Mouse (Mus musculus) hindbrain, embryonic 16.5 days (tissue): ENCODE data around the gene Erich6. TPM values are rescaled to one million over a fixed set of nuclear protein-coding genes. Genes with fewer than 3 reads are reported as not detected.

Source experiments
- ATAC-seq: fragments of 200-750 bp; cut with Nextera tagmentation; 2 replicates; pipeline ENCODE4 v1.8.0; 2017; ENCODE audit warnings: moderate TSS enrichment, moderate library complexity
- H3K27ac ChIP-seq: fragments of 300-500 bp; sonication (generic); 2 replicates; pipeline ENCODE4 v1.5.1; 2014; ENCODE audit warnings: low read depth, mild to moderate bottlenecking, control low read depth, low read length, moderate library complexity
- H3K27me3 ChIP-seq: fragments of 300-500 bp; sonication (generic); replicated peaks from 2 replicates; pipeline ENCODE4 v1.6.1; 2014; ENCODE audit warnings: low read length; ENCODE audit not compliant: control insufficient read depth, insufficient read depth
- H3K36me3 ChIP-seq: fragments of 300-500 bp; sonication (generic); 2 replicates; pipeline ENCODE4 v1.6.1; 2014; ENCODE audit warnings: mild to moderate bottlenecking, low read length, moderate library complexity, mixed read lengths; ENCODE audit not compliant: control insufficient read depth, insufficient read depth
- H3K4me1 ChIP-seq: fragments of 300-500 bp; sonication (generic); 2 replicates; pipeline ENCODE4 v1.6.1; 2014; ENCODE audit warnings: low read depth, low read length; ENCODE audit not compliant: control insufficient read depth, insufficient read depth
- H3K4me2 ChIP-seq: fragments of 300-500 bp; sonication (generic); 2 replicates; pipeline ENCODE4 v1.6.1; 2014; ENCODE audit warnings: mild to moderate bottlenecking, low read length, control low read depth, moderate library complexity
- H3K4me3 ChIP-seq: fragments of 300-500 bp; sonication (generic); 2 replicates; pipeline ENCODE4 v1.5.1; 2014; ENCODE audit warnings: mild to moderate bottlenecking, low read length, control low read depth, moderate library complexity
- H3K9ac ChIP-seq: fragments of 300-500 bp; sonication (generic); 2 replicates; pipeline ENCODE4 v1.6.1; 2014; ENCODE audit warnings: low read depth, mild to moderate bottlenecking, control low read depth, low read length, moderate library complexity
- H3K9me3 ChIP-seq: fragments of 300-500 bp; sonication (generic); 2 replicates; pipeline ENCODE4 v1.6.1; 2014; ENCODE audit warnings: mild to moderate bottlenecking, low read length, moderate library complexity; ENCODE audit not compliant: control insufficient read depth
- WGBS: fragments of 180-500 bp; shearing (Covaris S2); extraction: QIAGEN DNeasy Blood & Tissue Kit; methylation state at CpG from one replicate; pipeline ENCODE4 v1.1.7; 2014; 5-methylcytosine and 5-hydroxymethylcytosine counted together
- polyA plus RNA-seq: library from polyadenylated mRNA; unstranded; fragments of >200 nt; fragmentation: Nextera tagmentation; extraction: Ambion mirVana; gene quantifications from 2 replicates; pipeline ENCODE4 v1.2.1, GENCODE M21; 2015

The Erich6 gene
- polyA plus RNA-seq, 1 experiment from 2014 or later, result 0.15 TPM

DNA sequence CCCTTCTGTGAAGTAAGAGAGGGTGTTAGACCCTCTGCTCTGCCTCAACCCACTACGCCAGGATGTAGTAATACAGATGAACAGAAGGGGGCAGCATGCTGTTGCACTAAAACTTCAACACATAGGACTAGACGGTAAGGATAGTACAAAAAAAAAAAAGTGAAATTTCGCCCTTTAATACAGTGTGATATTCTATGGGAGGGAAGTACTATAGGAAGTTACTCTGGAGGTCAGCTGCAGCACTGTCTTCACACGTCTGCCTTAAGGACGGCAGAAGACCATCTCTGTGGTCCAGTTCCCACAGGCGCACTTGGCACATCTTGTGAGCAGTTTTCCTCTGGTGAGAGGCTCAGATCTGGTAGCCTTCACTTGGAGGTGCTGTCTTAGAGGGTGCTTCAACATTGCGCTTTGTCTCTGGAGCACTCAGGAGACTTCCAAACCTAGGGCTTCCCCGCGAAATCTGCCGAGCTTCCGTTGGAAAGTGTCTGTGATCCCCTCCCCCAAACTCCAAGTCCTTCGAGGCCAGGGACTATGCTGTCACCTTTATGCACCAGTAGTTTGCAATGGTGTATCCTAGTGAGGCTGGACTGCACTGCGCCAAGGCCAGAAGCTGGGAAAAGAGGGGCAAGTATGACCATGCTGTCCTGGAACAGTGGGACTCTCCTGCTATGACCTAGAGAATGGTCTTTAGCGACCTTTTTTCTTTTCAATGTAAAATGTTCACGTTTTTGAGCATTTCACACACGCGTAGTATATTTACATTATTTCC is 18.5 kb upstream of the Erich6 start:
- no peak overlapping the region for H3K9ac ChIP-seq
- H3K27ac ChIP-seq, result no peak overlapping the region
- whole genome bisulfite sequencing, result 50% methylated on average over 17 of the region's 17 CpGs
- peak overlapping the region; percentile 19; the same call in 1 of the 2 replicates for H3K4me2 ChIP-seq
- H3K36me3 ChIP-seq, result no peaks in the 10 kb centered on the region
- H3K27me3 ChIP-seq, result no peaks in the 10 kb centered on the region
- no peaks in the 10 kb centered on the region for H3K9me3 ChIP-seq
- no peak overlapping the region for H3K4me3 ChIP-seq
- no peaks in the 10 kb centered on the region for H3K4me1 ChIP-seq
- ATAC-seq, result peak; percentile 89

DNA sequence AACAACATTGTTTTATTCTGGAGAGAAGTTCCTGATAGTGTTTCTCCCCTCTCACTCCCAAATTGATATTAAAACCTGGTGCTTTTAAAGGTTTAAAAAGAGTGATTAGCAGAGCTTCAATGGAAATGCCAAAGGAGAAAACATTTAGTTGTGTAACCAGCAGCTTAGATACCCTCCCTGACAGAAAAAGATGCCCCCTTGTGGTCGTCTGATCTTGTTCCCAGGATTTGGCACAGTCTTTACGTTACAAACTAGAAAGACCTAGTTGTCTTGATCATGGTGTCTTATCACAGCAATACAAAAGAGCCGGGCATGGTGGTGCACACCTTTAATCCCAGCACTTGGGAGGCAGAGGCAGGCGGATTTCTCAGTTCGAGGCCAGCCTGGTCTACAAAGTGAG is 16.9 kb upstream of the Erich6 start:
- no peaks in the 10 kb centered on the region for H3K27me3 ChIP-seq
- no peaks in the 10 kb centered on the region for H3K9me3 ChIP-seq
- no peak overlapping the region for H3K9ac ChIP-seq
- WGBS, result 66% methylated on average over 5 of the region's 5 CpGs
- no peaks in the 10 kb centered on the region for H3K36me3 ChIP-seq
- no peak overlapping the region for H3K4me3 ChIP-seq
- no peak for ATAC-seq
- H3K4me2 ChIP-seq, result no peak overlapping the region
- H3K27ac ChIP-seq, result no peak overlapping the region
- H3K4me1 ChIP-seq, result no peaks in the 10 kb centered on the region

DNA sequence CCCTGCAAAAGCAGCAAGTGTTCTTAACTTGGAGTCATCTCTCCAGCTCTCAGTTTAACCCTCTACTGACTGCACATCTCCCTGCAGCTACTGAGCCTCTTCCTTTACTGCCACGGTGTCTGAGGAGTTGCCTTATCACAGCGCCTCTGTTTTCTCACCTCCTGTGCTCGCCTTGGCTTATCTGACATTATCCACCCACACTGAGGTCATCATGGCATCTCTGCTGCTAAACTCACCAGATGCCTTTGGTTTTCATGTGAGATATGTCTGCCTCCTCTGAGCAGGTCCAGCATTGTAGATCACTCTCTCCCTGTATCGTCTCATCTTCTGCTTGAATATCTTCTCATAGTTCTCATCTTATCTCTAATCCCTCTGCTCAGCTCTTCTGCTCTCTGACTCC is 13.3 kb upstream of the Erich6 start:
- no peak overlapping the region for H3K4me2 ChIP-seq
- H3K27me3 ChIP-seq, result no peaks in the 10 kb centered on the region
- H3K4me3 ChIP-seq, result no peak overlapping the region
- 91% methylated on average over 4 of the region's 4 CpGs for WGBS
- no peak overlapping the region for H3K27ac ChIP-seq
- H3K9ac ChIP-seq, result no peak overlapping the region
- no peaks in the 10 kb centered on the region for H3K9me3 ChIP-seq
- ATAC-seq, result no peak
- H3K4me1 ChIP-seq, result no peaks in the 10 kb centered on the region
- no peaks in the 10 kb centered on the region for H3K36me3 ChIP-seq

DNA sequence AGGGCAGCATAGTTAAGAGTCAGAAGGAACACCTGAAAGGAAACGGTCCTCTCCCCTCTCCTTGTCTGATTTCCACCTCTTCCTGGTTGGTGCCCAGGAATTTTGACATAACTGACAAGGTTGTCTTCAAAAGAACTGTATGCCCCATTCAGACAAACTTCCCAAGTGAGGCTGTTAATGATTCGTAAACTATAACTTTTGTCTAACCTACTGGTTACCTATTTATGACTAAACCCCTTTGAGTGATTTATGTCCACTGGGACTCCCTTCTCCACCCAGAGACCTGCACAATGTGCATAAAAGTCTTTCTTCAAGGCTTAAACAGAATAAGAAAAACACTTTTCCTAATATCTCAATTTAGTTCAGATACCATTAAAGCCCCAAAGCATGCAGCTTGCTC is 10.2 kb upstream of the Erich6 start:
- no peak overlapping the region for H3K4me3 ChIP-seq
- WGBS, result 88% methylated on average over 2 of the region's 2 CpGs
- H3K9me3 ChIP-seq, result no peaks in the 10 kb centered on the region
- no peak overlapping the region for H3K27ac ChIP-seq
- no peak overlapping the region for H3K4me2 ChIP-seq
- H3K36me3 ChIP-seq, result no peaks in the 10 kb centered on the region
- no peak overlapping the region for H3K9ac ChIP-seq
- no peaks in the 10 kb centered on the region for H3K27me3 ChIP-seq
- H3K4me1 ChIP-seq, result no peaks in the 10 kb centered on the region
- no peak for ATAC-seq

DNA sequence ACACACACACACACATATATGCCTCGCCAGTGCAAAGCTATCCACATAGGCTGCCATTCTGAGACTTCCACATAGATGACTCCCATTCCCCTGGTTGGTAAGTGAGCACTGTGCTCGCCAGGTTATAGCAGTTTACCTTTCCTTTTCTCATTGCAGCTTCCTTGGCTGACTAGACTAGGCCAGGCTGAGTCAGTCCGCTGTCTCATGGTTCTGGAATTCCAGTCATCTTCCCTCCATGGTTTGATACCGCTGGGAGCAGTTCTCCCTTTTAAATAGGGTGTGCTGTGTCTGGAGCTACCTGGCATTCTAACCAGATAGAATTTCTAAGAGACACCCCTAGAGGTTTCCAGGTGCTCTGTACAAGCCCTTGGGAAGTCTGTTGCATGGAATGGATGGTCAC is 9.2 kb upstream of the Erich6 start:
- Histone ChIP-seq H3K4me3 (no peak overlapping the region), H3K36me3 (no peaks in the 10 kb centered on the region), H3K27ac (no peak overlapping the region), H3K27me3 (no peaks in the 10 kb centered on the region), H3K4me2 (no peak overlapping the region), H3K9me3 (no peaks in the 10 kb centered on the region), H3K9ac (no peak overlapping the region), H3K4me1 (no peaks in the 10 kb centered on the region)
- 91% methylated on average over 4 of the region's 4 CpGs for WGBS
- ATAC-seq, result no peak

DNA sequence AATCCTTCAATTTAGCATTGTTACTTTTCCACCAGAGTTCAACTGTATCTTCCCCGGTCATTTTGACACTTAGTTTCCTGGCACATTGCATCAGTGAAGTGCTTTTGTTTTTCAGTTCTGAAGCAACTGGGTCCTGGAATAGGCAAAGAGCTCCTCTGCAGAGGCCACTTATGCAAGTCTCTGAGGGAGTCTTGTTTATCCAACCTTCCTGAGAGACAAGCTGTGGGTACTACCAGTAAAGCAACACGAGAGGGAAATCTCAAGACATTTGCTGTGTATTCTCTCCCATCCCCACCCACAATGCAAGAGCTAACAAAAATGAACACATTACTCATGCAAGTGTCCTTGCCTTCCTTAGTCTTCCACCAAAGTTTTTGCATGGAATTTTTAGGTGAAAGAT is 5.3 kb downstream of the Erich6 start:
- Histone ChIP-seq H3K27ac (no peak overlapping the region), H3K36me3 (no peaks in the 10 kb centered on the region), H3K4me3 (no peak overlapping the region), H3K9ac (no peak overlapping the region), H3K4me2 (no peak overlapping the region), H3K27me3 (no peaks in the 10 kb centered on the region), H3K4me1 (peaks cover 6% of the 10 kb centered on the region), H3K9me3 (no peaks in the 10 kb centered on the region)
- ATAC-seq, result no peak
- WGBS, result 85% methylated on average over 2 of the region's 2 CpGs

DNA sequence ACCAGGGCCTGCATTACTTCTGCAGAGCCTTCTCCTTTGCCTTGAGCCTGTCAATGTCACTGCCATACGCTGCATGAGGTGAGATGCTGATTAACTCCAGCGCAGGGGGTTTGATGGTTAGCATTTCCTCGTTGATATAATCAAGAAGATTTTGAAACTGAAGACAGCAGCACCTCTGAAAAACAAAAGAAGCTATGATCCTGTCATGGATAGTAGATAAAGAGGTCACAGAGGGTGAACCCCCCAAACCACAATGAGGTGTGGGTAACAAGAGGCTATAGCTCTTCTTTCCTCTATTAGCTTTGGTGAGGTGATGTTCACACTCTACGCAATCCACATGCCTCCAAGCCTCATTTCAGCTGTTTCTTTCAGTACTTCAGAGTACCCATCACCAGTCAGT is 12.0 kb downstream of the Erich6 start:
- no peak overlapping the region for H3K9ac ChIP-seq
- H3K27ac ChIP-seq, result no peak overlapping the region
- H3K4me2 ChIP-seq, result no peak overlapping the region
- H3K36me3 ChIP-seq, result no peaks in the 10 kb centered on the region
- H3K4me3 ChIP-seq, result no peak overlapping the region
- H3K4me1 ChIP-seq, result no peaks in the 10 kb centered on the region
- no peaks in the 10 kb centered on the region for H3K9me3 ChIP-seq
- ATAC-seq, result no peak
- 92% methylated on average over 4 of the region's 4 CpGs for WGBS
- no peaks in the 10 kb centered on the region for H3K27me3 ChIP-seq

DNA sequence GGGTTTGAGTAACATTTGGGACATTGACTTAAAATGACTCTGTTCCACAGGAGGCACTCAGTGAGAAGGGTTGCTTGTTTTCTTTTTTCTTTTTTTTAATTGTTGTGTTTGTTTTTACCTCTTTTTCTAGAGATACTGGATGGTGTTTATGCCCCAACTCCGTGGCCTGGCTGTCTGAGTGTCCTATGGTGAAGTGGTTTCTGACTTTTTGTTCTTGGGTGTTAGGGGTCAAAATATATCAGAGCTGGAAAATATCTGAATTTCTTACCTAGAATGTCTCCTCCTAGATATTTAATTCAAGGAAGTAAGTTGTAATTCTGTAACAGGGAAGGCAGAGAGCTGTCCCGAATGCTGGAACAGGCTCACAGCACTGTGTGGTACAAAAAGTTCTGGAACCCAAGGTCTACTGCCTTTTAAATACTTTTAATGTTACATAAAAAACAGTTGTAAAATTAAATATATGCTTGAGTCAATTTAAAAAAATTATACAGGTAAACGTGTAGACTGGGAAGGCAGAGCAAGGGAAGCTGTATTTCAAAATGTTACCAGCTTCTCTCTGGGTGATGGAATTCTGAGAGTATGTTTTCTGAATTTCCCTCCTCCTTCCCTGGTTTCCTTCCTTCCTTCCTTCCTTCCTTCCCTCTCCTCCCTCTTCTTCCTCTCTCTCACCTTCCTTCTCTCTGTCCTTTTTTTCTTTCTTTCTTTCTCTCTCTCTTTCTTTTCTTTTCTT is 14.2 kb downstream of the Erich6 start:
- Histone ChIP-seq H3K4me1 (no peaks in the 10 kb centered on the region), H3K36me3 (no peaks in the 10 kb centered on the region), H3K4me3 (no peak overlapping the region), H3K27ac (no peak overlapping the region), H3K9ac (no peak overlapping the region), H3K4me2 (no peak overlapping the region), H3K9me3 (no peaks in the 10 kb centered on the region), H3K27me3 (no peaks in the 10 kb centered on the region)
- 79% methylated on average over 3 of the region's 3 CpGs for WGBS
- ATAC-seq, result no peak

DNA sequence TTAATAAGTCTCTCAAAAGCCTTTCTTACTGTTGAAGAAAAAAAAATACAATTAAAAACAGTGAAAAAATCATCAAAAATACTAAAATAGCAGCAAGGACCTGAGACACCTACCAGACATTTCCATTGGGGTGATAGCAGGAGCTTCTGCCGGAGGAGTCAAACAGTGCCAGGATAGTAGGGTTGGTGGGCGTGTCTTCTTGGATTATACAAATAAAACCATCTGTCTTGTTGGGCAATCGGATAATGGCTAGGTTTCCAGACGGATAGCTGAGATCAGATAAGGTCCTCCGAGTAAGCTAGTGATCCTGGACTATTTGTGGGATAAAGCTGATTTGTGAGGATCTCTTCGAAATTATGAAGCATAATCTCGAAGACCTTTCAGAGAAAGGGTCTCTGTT is 15.9 kb downstream of the Erich6 start:
- WGBS, result 78% methylated on average over 7 of the region's 7 CpGs
- Histone ChIP-seq H3K4me3 (no peak overlapping the region), H3K9me3 (no peaks in the 10 kb centered on the region), H3K4me1 (no peaks in the 10 kb centered on the region), H3K9ac (no peak overlapping the region), H3K27me3 (no peaks in the 10 kb centered on the region), H3K4me2 (no peak overlapping the region), H3K36me3 (no peaks in the 10 kb centered on the region), H3K27ac (no peak overlapping the region)
- ATAC-seq, result no peak
